Mouse (Mus musculus) hindbrain, embryonic 10.5 days (tissue): ENCODE data around the gene Cers6. TPM values are rescaled to one million over a fixed set of nuclear protein-coding genes. Genes with fewer than 3 reads are reported as not detected.

ENCODE experiments used
- DNase-seq: peaks from one replicate; pipeline ENCODE4 v3.0.0-alpha.2; 2017; ENCODE audit warnings: low spot score
- H3K27ac ChIP-seq: fragments of 300-500 bp; sonication (generic); 2 replicates; pipeline ENCODE4 v1.5.1; 2016; ENCODE audit warnings: mild to moderate bottlenecking, moderate library complexity
- H3K27me3 ChIP-seq: fragments of 300-500 bp; sonication (generic); 2 replicates; pipeline ENCODE4 v1.6.1; 2016; ENCODE audit warnings: mild to moderate bottlenecking; ENCODE audit not compliant: poor library complexity, insufficient read depth, severe bottlenecking
- H3K36me3 ChIP-seq: fragments of 300-500 bp; sonication (generic); 2 replicates; pipeline ENCODE4 v1.6.1; 2016; ENCODE audit warnings: mild to moderate bottlenecking, moderate library complexity
- H3K4me1 ChIP-seq: fragments of 300-500 bp; sonication (generic); replicated peaks from 2 replicates; pipeline ENCODE4 v1.6.1; 2016; ENCODE audit warnings: mild to moderate bottlenecking
- H3K4me3 ChIP-seq: fragments of 300-500 bp; sonication (generic); 2 replicates; pipeline ENCODE4 v1.5.1; 2016; ENCODE audit warnings: mild to moderate bottlenecking, moderate library complexity
- H3K9me3 ChIP-seq: fragments of 300-500 bp; sonication (generic); 2 replicates; pipeline ENCODE4 v1.6.1; 2016; ENCODE audit warnings: mild to moderate bottlenecking, moderate library complexity
- WGBS: fragments of 180-500 bp; shearing (Covaris S2); methylation state at CpG from one replicate; pipeline ENCODE4 v1.1.7; 2016; 5-methylcytosine and 5-hydroxymethylcytosine counted together
- polyA plus RNA-seq: library from polyadenylated mRNA; unstranded; fragments of >200 nt; fragmentation: Nextera tagmentation; extraction: Ambion mirVana; gene quantifications from 2 replicates; pipeline ENCODE4 v1.2.1, GENCODE M21; 2016

The Cers6 gene
- polyA plus RNA-seq, 1 experiment from 2014 or later: 36.8 TPM

DNA sequence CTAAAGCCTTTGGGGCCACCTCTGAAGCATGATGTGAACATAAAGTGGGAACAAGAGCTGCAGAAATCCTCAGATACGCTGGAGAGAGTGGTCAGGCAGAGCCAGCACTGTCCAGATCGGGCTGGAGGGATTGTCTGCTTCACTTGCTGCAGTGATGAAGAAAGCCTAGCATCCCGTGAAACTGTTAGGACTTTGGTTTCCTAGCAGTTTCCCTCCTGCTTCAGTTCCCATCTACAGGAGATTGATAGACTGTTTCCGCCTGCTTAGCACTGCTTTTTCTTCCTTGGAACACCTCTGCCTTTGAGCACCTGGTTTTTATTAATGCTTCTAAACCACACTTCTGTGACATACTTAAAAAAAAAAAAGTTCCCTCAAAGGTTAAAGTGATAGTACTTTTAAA lies 160.3 kb downstream of the Cers6 start:
- DNase-seq: no peak
- Histone ChIP-seq H3K9me3 (no peaks in the 10 kb centered on the region), H3K27me3 (no peaks in the 10 kb centered on the region), H3K4me1 (0 out of 2 replicates have a peak, but pooled peaks cover 4% of the 10 kb centered on the region), H3K36me3 (no peaks in the 10 kb centered on the region), H3K27ac (no peak overlapping the region), H3K4me3 (no peak overlapping the region)
- 54% methylated on average over 4 of the region's 4 CpGs for WGBS

DNA sequence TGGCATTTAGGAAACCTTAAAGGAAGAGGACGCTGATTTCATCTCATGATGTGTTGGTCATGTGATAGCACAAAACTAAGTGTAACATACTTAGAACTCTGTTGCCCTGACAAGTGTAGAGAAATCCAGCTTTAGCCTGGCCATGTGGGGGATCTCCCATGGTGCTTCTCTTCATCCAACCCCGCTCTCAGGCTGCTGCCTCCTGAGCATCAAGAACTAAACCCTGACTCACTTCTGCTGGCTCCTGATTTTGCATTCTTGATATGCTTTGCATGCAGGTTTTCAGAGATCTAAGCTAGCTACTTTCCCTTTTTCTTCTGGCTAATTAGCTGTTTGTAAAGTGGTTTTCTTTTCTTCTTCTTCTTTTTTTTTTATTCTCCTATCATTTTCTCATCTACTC lies 163.6 kb downstream of the Cers6 start:
- 0 out of 2 replicates have a peak, but pooled peaks cover 4% of the 10 kb centered on the region for H3K4me1 ChIP-seq
- no peak overlapping the region for H3K4me3 ChIP-seq
- peaks cover 5% of the 10 kb centered on the region for H3K36me3 ChIP-seq
- H3K27ac ChIP-seq: no peak overlapping the region
- H3K27me3 ChIP-seq: no peaks in the 10 kb centered on the region
- WGBS: 91% methylated on average over 2 of the region's 2 CpGs
- H3K9me3 ChIP-seq: no peaks in the 10 kb centered on the region
- no peak for DNase-seq

DNA sequence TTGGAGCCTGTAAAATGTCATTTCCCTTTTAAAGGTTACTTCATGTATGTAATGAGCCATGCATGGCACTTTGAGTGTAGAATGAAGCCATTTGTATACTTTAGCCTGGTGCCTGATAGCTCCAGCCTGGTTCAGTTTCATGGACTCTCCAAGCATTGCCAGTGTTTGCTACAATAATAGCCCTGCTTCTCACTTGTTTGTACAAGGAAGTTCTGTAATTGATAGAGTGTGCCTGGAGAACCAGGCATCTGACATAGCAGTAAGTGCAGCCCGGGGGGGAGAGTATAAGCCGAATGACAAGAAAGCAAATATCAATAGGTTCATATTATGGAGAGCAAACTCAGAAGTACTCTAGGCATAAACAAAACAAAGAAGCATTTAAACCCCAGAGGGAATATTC lies 171.3 kb downstream of the Cers6 start:
- H3K4me3 ChIP-seq: no peak overlapping the region
- H3K27ac ChIP-seq: no peak overlapping the region
- no peak for DNase-seq
- H3K36me3 ChIP-seq: peaks cover 5% of the 10 kb centered on the region
- peaks cover 13% of the 10 kb centered on the region for H3K4me1 ChIP-seq
- H3K27me3 ChIP-seq: no peaks in the 10 kb centered on the region
- H3K9me3 ChIP-seq: no peaks in the 10 kb centered on the region
- WGBS: 77% methylated on average over 2 of the region's 2 CpGs

DNA sequence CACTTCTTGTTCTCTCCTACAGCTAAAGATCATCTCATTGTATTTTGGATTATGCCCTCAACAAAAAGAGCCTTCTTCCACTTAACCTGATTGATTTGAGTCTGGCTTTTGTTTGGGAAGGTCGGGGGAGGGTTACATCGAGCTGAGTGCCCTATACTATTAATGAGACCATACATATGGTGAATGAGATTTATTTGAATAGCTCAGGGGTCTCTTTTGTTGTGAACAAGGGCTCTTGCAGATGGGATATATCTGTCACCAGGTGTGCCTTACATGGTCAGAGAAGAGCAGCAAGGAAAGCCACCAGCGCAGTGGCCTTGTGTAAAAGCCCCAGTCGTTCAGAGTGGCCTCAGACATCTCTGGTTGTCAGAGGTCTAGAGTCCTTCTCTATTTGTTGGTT lies 174.2 kb downstream of the Cers6 start:
- H3K4me3 ChIP-seq: no peak overlapping the region
- H3K36me3 ChIP-seq: no peaks in the 10 kb centered on the region
- WGBS: 20% methylated on average over 4 of the region's 4 CpGs
- DNase-seq: no peak
- 0 out of 2 replicates have a peak overlapping the region, but pooled peaks have one; percentile 35 for H3K27ac ChIP-seq
- H3K27me3 ChIP-seq: no peaks in the 10 kb centered on the region
- H3K9me3 ChIP-seq: no peaks in the 10 kb centered on the region
- peaks cover 17% of the 10 kb centered on the region for H3K4me1 ChIP-seq

DNA sequence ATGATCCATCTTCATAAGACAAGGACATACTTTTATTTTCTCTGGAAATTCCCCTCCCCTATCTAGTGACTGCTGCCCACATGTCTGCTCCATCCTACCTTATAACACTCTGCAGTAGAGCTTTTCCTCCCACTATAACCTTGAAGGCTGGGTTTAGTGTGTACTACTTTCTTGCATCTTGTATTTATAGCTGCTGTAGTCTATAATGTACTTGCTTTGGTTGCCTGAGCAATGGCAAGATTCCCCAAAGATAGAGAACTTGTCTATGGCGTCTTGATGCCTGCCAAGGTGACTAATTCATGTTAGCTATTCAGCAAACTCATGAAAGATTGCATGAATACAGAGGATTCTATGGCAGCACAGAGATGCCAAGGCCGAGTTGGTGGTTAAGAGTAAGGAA lies 176.1 kb downstream of the Cers6 start:
- no peaks in the 10 kb centered on the region for H3K36me3 ChIP-seq
- 89% methylated on average over 2 of the region's 2 CpGs for WGBS

DNA sequence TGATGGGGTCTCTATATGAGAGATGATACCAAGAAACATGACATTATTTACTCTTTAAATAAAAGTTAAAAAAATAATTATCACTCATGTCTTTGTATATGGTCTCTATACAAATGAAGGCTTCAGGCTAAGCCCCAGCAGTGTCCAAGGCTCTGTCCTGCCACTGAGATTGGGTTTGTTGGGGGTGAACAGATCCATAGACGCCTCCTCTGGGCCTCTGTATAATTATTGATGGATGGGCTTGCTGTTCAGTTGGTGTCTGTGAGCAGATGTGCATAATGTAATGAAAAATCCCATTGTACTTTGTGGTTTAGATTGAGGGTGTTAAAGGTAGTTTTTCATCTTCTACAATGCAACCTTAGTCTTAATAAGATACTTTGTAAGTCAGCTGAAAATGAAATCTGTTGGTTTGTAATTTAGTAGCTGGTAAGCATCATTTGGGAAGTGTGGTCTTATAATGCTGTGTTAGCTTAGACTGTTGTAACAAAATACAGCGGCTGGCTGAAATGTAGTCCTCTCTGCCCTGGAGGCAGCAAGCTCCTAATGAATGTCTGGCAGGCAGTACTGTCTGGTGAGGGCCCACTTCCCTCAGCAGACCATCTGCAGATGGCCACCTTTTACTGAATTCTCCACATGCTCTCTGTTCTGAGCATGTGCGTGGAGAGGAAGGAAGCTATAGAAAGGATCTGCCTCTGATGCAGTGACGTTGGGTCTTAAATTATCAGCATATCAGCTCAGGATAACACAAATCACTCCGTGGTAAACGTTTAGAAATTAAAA lies 181.3 kb downstream of the Cers6 start:
- H3K27ac ChIP-seq: peak overlapping the region; percentile 66
- no peak for DNase-seq

More for the DNA sequence above, 176.1 kb downstream of the Cers6 start:
- no peak for DNase-seq
- H3K27me3 ChIP-seq: no peaks in the 10 kb centered on the region
- no peak overlapping the region for H3K4me3 ChIP-seq
- no peaks in the 10 kb centered on the region for H3K9me3 ChIP-seq
- H3K4me1 ChIP-seq: peaks cover 21% of the 10 kb centered on the region
- H3K27ac ChIP-seq: no peak overlapping the region

DNA sequence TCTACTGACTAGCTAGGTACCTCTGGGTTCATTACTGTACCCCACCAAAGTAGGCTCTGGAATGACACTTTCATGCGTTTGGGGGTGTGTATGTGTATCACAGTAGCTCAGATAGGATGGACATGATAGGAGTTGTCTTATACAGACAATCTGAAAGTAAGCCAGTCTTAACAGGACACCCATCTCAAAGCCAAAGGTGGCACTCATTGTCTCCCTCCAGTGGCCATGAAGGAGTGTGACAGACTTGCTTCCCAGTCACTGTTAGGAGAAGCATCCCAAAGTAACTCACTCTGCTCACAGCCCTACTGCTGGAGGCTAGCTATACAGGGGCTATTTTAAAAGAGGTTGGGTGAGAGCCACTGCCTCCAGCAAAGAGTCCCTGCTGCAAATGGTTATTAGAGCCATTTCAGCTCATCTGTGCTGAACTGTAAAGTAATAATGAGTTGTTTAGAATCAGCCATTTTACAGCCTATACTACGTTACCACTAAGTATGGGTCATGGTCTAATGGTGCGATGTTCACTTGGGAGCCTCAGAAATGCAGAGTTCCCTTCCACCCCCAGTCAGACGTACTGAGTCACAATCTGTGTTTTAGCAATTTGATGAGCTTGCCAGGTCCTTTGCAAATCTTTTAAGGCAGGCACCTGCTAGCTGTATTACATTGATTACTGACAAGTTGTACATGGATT lies 182.3 kb downstream of the Cers6 start:
- peak; percentile 51 for DNase-seq
- Histone ChIP-seq H3K9me3 (no peaks in the 10 kb centered on the region), H3K36me3 (no peaks in the 10 kb centered on the region), H3K27me3 (no peaks in the 10 kb centered on the region), H3K4me3 (no peak overlapping the region), H3K27ac (peak overlapping the region; percentile 66), H3K4me1 (peaks cover 12% of the 10 kb centered on the region)
- 80% methylated on average over 4 of the region's 4 CpGs for WGBS

More for the DNA sequence above, 181.3 kb downstream of the Cers6 start:
- no peaks in the 10 kb centered on the region for H3K36me3 ChIP-seq
- no peak overlapping the region for H3K4me3 ChIP-seq
- 66% methylated on average over 6 of the region's 6 CpGs for WGBS
- H3K27me3 ChIP-seq: no peaks in the 10 kb centered on the region
- peaks cover 12% of the 10 kb centered on the region for H3K4me1 ChIP-seq
- H3K9me3 ChIP-seq: no peaks in the 10 kb centered on the region

DNA sequence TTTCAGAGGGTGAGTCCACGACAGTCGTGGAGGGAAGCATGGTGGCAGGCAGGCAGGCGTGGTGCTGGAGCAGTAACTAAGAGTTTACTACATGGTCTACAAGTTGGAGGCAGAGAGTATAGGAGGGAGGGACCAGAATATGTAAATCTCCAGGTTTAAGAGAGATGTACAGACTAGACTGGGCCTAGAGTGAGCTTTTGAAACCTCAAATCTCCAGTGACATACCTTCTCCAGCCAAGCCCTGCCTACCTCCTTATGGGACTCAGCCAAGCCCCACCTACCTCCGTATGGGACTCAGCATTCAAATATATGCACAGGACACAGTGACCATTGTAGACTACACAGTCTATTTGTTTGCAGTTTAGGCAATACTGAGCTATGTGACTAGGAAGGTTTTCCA lies 184.7 kb downstream of the Cers6 start:
- Histone ChIP-seq H3K9me3 (no peaks in the 10 kb centered on the region), H3K4me3 (no peak overlapping the region), H3K36me3 (no peaks in the 10 kb centered on the region), H3K27ac (no peak overlapping the region), H3K4me1 (peaks cover 10% of the 10 kb centered on the region), H3K27me3 (no peaks in the 10 kb centered on the region)
- DNase-seq: no peak
- 86% methylated on average over 4 of the region's 4 CpGs for WGBS

DNA sequence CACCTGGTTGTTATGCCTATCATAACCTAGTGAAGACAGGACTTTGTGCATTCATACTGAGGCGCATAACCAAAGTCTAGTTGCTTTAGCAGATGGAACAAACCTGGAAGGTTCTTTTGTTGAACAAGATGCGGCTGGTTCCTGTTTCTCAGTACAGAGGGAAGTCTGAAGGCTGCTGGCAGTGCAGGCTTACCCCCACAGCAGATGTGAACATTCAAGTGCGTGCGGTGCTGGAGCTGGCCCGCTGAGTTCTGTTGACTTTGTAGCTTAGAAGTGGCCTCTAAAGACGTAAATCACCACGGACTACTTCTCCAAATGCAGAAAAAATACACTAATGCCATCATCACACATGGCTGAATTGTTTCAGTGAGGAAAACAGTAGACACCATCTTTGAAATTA lies 186.1 kb downstream of the Cers6 start:
- Histone ChIP-seq H3K27ac (no peak overlapping the region), H3K9me3 (no peaks in the 10 kb centered on the region), H3K4me1 (peaks cover 10% of the 10 kb centered on the region), H3K4me3 (no peak overlapping the region), H3K27me3 (no peaks in the 10 kb centered on the region), H3K36me3 (no peaks in the 10 kb centered on the region)
- WGBS: 91% methylated on average over 7 of the region's 7 CpGs
- no peak for DNase-seq

DNA sequence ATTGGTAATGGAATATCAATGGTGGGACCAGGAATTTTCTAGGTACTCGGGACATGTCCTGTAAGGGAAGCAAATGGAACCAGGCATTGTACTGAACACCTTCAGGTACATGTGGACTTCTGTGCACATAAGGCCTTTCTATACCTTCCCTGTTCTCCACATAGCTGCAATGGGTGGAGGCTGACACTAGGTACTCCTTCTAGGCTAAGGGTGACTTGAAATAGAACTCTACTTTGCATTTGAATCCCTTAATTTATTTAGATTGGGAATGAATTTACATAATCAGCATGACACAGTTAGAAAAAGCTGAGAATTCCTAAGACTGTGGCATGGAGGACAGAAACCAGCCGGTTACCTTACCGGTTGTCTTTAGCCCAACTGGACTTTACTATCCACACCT lies 186.6 kb downstream of the Cers6 start:
- H3K27ac ChIP-seq: no peak overlapping the region
- DNase-seq: no peak
- H3K27me3 ChIP-seq: no peaks in the 10 kb centered on the region
- 80% methylated on average over 3 of the region's 3 CpGs for WGBS
- no peaks in the 10 kb centered on the region for H3K36me3 ChIP-seq
- H3K9me3 ChIP-seq: no peaks in the 10 kb centered on the region
- peaks cover 10% of the 10 kb centered on the region for H3K4me1 ChIP-seq
- no peak overlapping the region for H3K4me3 ChIP-seq

DNA sequence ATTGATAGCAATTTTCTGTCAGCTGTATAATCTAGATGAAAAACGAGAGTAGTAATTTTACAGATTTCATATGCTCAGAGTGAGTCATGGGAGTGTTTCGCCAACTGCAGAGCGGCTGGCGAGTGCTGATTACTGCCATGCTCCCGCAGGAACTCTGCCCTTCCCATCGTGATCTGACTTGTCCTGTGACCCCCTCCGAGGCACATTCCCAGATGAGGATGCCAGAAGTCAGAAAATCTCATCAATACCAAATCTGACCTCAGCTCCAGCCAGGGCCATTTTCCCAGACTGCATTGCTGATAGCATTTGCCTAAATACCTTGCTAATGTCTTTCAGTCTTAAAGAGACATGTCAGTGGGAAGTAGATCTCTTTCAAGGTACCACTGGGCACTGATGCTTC lies 187.9 kb downstream of the Cers6 start:
- no peak overlapping the region for H3K4me3 ChIP-seq
- DNase-seq: no peak
- H3K4me1 ChIP-seq: peaks cover 6% of the 10 kb centered on the region
- H3K9me3 ChIP-seq: no peaks in the 10 kb centered on the region
- H3K27ac ChIP-seq: no peak overlapping the region
- WGBS: 63% methylated on average over 7 of the region's 7 CpGs
- H3K27me3 ChIP-seq: no peaks in the 10 kb centered on the region
- H3K36me3 ChIP-seq: no peaks in the 10 kb centered on the region

DNA sequence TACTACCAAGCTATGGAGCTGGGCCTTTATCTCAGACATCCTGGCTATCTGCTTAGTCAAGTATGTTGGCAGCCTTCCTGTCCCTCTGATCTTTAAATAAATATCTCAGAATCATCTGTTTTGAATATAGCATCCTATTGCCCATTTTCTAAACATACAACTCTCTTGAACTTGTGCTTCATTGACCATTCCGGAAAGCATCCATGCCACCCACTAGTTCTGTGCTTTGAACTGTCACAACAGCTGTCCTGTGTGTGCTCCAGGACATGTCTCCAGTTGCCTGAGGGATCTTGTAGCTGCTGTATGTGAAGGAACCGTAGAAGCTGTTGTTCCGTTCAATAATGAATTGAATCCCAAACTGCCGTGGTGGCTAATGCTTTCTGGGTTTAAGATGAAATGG lies 188.9 kb downstream of the Cers6 start:
- no peak overlapping the region for H3K27ac ChIP-seq
- H3K4me3 ChIP-seq: no peak overlapping the region
- H3K9me3 ChIP-seq: no peaks in the 10 kb centered on the region
- 83% methylated on average over 4 of the region's 4 CpGs for WGBS
- peaks cover 6% of the 10 kb centered on the region for H3K4me1 ChIP-seq
- H3K36me3 ChIP-seq: no peaks in the 10 kb centered on the region
- no peak for DNase-seq
- no peaks in the 10 kb centered on the region for H3K27me3 ChIP-seq

DNA sequence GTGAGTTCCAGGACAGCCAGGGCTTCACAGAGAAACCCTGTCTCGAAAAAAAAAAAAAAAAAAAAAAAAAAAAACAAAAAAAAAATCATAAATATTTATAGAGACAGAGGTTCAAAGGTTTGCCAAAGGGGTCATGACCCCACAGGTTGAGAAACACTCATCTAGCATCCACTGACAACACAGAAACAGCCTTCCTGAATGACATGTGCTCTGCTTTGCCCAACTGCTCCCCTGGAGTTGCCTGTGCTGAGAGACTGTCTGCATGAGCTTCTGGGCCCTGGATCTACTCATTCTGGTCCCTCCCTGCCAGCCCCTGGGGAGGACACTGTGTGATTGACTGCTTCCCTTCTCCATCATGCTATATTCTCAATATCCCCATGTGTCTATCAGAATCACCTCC lies 190.4 kb downstream of the Cers6 start:
- H3K9me3 ChIP-seq: no peaks in the 10 kb centered on the region
- H3K4me1 ChIP-seq: peaks cover 6% of the 10 kb centered on the region
- no peaks in the 10 kb centered on the region for H3K36me3 ChIP-seq
- no peak overlapping the region for H3K27ac ChIP-seq
- H3K4me3 ChIP-seq: no peak overlapping the region
- DNase-seq: no peak
- WGBS: 60% methylated on average over 1 of the region's 1 CpGs
- H3K27me3 ChIP-seq: no peaks in the 10 kb centered on the region
